Mouse (Mus musculus) E14TG2a.4 (cell line): ENCODE measurements around the gene Zfp11.
A peak's percentile ranks its signal among the peaks of the same experiment; 100 is the strongest.
"Not testable (repeated sequence)": the region's sequence is repeated elsewhere in the genome, so short reads cannot be mapped to it uniquely, and the experiment has no call there.

ENCODE experiments used
- H3K27me3 ChIP-seq: 2 replicates; pipeline ENCODE4 v1.6.1; 2014; ENCODE audit warnings: low read length, control low read depth; ENCODE audit not compliant: insufficient read depth
- H3K36me3 ChIP-seq: 2 replicates; pipeline ENCODE4 v1.6.1; 2014; ENCODE audit warnings: low read length, control low read depth; ENCODE audit not compliant: insufficient read depth
- H3K4me1 ChIP-seq: replicated peaks from 2 replicates; pipeline ENCODE4 v1.6.1; 2014; ENCODE audit warnings: low read depth, low read length, control low read depth
- H3K4me3 ChIP-seq: replicated peaks from 2 replicates; pipeline ENCODE4 v1.5.1; 2014; ENCODE audit warnings: mild to moderate bottlenecking, low read length
- H3K9me3 ChIP-seq: 2 replicates; pipeline ENCODE4 v1.6.1; 2014; ENCODE audit warnings: low read length, control low read depth
- CTCF ChIP-seq: conservative IDR thresholded peaks from 2 replicates; pipeline ENCODE4 v1.5.1; 2014; ENCODE audit warnings: low read length
- NANOG ChIP-seq: IDR thresholded peaks from 2 replicates; pipeline ENCODE4 v1.6.1; 2014; ENCODE audit warnings: borderline replicate concordance, low read length, mixed read lengths
- POU5F1 ChIP-seq: IDR thresholded peaks from 2 replicates; pipeline ENCODE4 v1.6.1; 2014; ENCODE audit warnings: low read length, borderline replicate concordance

Zfp11 gene

GRCm38 (mm10) chr5:129626099-129626498 lies 43.8 kb downstream of the Zfp11 start:
- Histone ChIP-seq H3K9me3 (peaks cover 14% of the 10 kb centered on the region), H3K4me1 (peaks cover 16% of the 10 kb centered on the region), H3K36me3 (no peaks in the 10 kb centered on the region), H3K27me3 (peaks cover 11% of the 10 kb centered on the region; the same call in 1 of the 2 replicates), H3K4me3 (no peak overlapping the region)
- TF ChIP-seq CTCF (no peak), NANOG (no peak), POU5F1 (no peak)

- Histone ChIP-seq H3K36me3 (no peaks in the 10 kb centered on the region), H3K9me3 (0 out of 2 replicates have a peak, but pooled peaks cover under 1% of the 10 kb centered on the region), H3K4me1 (peaks cover 25% of the 10 kb centered on the region), H3K27me3 (peaks cover 11% of the 10 kb centered on the region; the same call in 1 of the 2 replicates), H3K4me3 (peak overlapping the region; percentile 27; the same call in 1 of the 2 replicates)
- no peak for TF ChIP-seq POU5F1
- TF ChIP-seq CTCF: no peak
- TF ChIP-seq NANOG: no peak
These were observed 48.5 kb downstream of the Zfp11 start for GRCm38 (mm10) chr5:129621361-129621760.

- peak; percentile 42 for TF ChIP-seq CTCF
These were observed 49.3 kb downstream of the Zfp11 start for GRCm38 (mm10) chr5:129620600-129620999.

GRCm38 (mm10) chr5:129611060-129611459 lies 58.8 kb downstream of the Zfp11 start:
- H3K4me3 ChIP-seq: no peak overlapping the region
- H3K9me3 ChIP-seq: no peaks in the 10 kb centered on the region
- no peaks in the 10 kb centered on the region for H3K27me3 ChIP-seq
- peaks cover 7% of the 10 kb centered on the region for H3K36me3 ChIP-seq
- TF ChIP-seq NANOG (no peak), CTCF (peak; percentile 59), POU5F1 (no peak)
- H3K4me1 ChIP-seq: peaks cover 7% of the 10 kb centered on the region

More at GRCm38 (mm10) chr5:129620600-129620999, 49.3 kb downstream of the Zfp11 start:
- not testable (repeated sequence) for H3K36me3 ChIP-seq, H3K9me3 ChIP-seq, H3K4me3 ChIP-seq
- peaks cover 11% of the 10 kb centered on the region; the same call in 1 of the 2 replicates for H3K27me3 ChIP-seq
- peaks cover 25% of the 10 kb centered on the region for H3K4me1 ChIP-seq

GRCm38 (mm10) chr5:129607476-129607875 lies 62.4 kb downstream of the Zfp11 start:
- no peaks in the 10 kb centered on the region for H3K27me3 ChIP-seq
- H3K4me1 ChIP-seq: peaks cover 14% of the 10 kb centered on the region
- H3K36me3 ChIP-seq: peaks cover 32% of the 10 kb centered on the region
- TF ChIP-seq POU5F1 (no peak), NANOG (no peak), CTCF (no peak)
- H3K9me3 ChIP-seq: no peaks in the 10 kb centered on the region
- no peak overlapping the region for H3K4me3 ChIP-seq
